Mouse (Mus musculus): Measurements from ENCODE around the gene Sulf2.

GRCm38 (mm10) chr2:166090131-166090581 lies 65.3 kb downstream of the Sulf2 start:
- no peak for TF ChIP-seq CTCF (IDR thresholded peaks at IDR 0.05; ENCODE audit: control insufficient read depth, insufficient read depth, low read length)
- TF ChIP-seq POLR2A (IDR thresholded peaks at IDR 0.05; ENCODE audit: borderline replicate concordance, control insufficient read depth, low read depth, low read length) = no peak
